Mouse (Mus musculus): Measurements from ENCODE around the gene Tmem198b. TPM values are rescaled to one million over a fixed set of nuclear protein-coding genes. Genes with fewer than 3 reads are reported as not detected.
"Not testable (repeated sequence)": the region's sequence is repeated elsewhere in the genome, so short reads cannot be mapped to it uniquely, and the experiment has no call there.

Gene Tmem198b
- 16.0 and 17.6 TPM in 2 replicates for polyA plus RNA-seq (2015; fragmentation: Nextera tagmentation; extraction: Ambion mirVana)

- peaks cover 56% of the 10 kb centered on the region for H3K4me1 ChIP-seq
- H3K27me3 ChIP-seq (replicated peaks) = no peaks in the 10 kb centered on the region
- peak within 1 kb of the TSS; percentile 89 for H3K4me2 ChIP-seq
- 0% methylated on average over 27 of the region's 28 CpGs for WGBS
- no peaks in the 10 kb centered on the region for H3K9me3 ChIP-seq
- ATAC-seq (replicated peaks) = peak; percentile 68
- peak within 1 kb of the TSS; percentile 82 for H3K9ac ChIP-seq
- peak within 1 kb of the TSS; percentile 96 for H3K4me3 ChIP-seq
- H3K36me3 ChIP-seq (replicated peaks) = no peaks in the 10 kb centered on the region; the same call in 1 of the 2 replicates
- peak within 1 kb of the TSS; percentile 97 for H3K27ac ChIP-seq
Observed at GRCm38 (mm10) chr10:128804271-128805091, at the start of gene Tmem198b. TSS of gene Tmem198b (minus strand) at chr10:128804370.

DNA sequence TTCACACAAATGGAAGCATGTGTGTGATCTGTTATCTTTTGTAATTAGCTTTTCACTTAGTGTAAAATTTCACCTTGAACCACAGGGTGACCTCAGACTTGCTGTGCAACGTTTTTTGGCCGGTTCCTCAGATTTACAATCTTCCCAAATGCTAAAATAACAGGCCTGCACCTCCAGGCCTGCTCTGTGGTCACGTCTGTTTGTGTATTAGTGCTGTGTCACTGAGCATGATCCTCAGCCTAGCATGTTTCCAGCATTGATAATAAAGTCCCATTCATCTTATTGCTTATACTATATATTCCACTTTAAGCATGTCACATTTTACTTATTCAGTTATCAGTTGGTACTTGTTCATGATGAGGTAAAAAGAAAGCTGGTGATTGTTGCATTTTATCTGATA lies 46.2 kb upstream of the Tmem198b start:
- no peak overlapping the region for H3K9ac ChIP-seq

DNA sequence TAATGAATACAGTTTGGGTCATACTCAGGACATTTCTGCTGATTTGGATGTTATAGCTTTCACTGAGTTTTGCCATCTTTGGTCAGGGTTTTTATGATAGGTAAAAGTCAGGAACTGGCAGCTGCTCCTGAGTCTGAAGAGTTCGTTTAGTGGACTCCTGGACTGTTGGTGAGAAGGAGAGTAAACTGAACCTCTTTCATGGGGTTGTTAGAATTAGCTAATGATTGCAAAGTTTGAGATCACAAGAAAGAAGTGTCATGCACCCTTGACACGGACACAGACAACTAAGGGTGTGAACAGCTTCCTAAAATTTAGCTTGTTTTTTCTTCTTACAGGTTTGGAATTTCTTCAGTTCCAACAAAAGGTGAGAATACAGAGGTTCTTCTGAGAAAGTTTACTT lies 44.3 kb upstream of the Tmem198b start:
- Histone ChIP-seq H3K4me2 (no peak overlapping the region), H3K27me3 (replicated peaks) (no peaks in the 10 kb centered on the region), H3K4me1 (no peaks in the 10 kb centered on the region), H3K9ac (no peak overlapping the region), H3K27ac (no peak overlapping the region), H3K9me3 (no peaks in the 10 kb centered on the region), H3K36me3 (replicated peaks) (peaks cover 9% of the 10 kb centered on the region), H3K4me3 (no peak overlapping the region)
- ATAC-seq (replicated peaks) = no peak
- WGBS = 81% methylated on average over 2 of the region's 2 CpGs

More for the DNA sequence above, 46.2 kb upstream of the Tmem198b start:
- Histone ChIP-seq H3K9me3 (no peaks in the 10 kb centered on the region), H3K4me3 (no peak overlapping the region), H3K4me2 (no peak overlapping the region), H3K27ac (no peak overlapping the region), H3K4me1 (no peaks in the 10 kb centered on the region), H3K36me3 (replicated peaks) (peaks cover 14% of the 10 kb centered on the region; the same call in 1 of the 2 replicates), H3K27me3 (replicated peaks) (no peaks in the 10 kb centered on the region)
- 73% methylated on average over 3 of the region's 3 CpGs for WGBS
- no peak for ATAC-seq (replicated peaks)

- no peaks in the 10 kb centered on the region for H3K9me3 ChIP-seq
- H3K36me3 ChIP-seq (replicated peaks) = peaks cover 18% of the 10 kb centered on the region
- H3K27me3 ChIP-seq (replicated peaks) = no peaks in the 10 kb centered on the region
- no peak overlapping the region for H3K4me2 ChIP-seq
- H3K4me1 ChIP-seq = no peaks in the 10 kb centered on the region
- WGBS = 97% methylated on average over 4 of the region's 4 CpGs
- no peak overlapping the region for H3K27ac ChIP-seq
- H3K9ac ChIP-seq = no peak overlapping the region
- H3K4me3 ChIP-seq = no peak overlapping the region
- ATAC-seq (replicated peaks) = no peak
Observed at GRCm38 (mm10) chr10:128846664-128847063, 42.5 kb upstream of the Tmem198b start.

- no peaks in the 10 kb centered on the region for H3K9me3 ChIP-seq
- peaks cover 25% of the 10 kb centered on the region for H3K36me3 ChIP-seq (replicated peaks)
- no peak overlapping the region for H3K4me3 ChIP-seq
- ATAC-seq (replicated peaks) = no peak
- no peak overlapping the region for H3K27ac ChIP-seq
- no peak overlapping the region for H3K9ac ChIP-seq
- H3K27me3 ChIP-seq (replicated peaks) = no peaks in the 10 kb centered on the region
- no peaks in the 10 kb centered on the region for H3K4me1 ChIP-seq
- WGBS = 58% methylated on average over 2 of the region's 2 CpGs
- no peak overlapping the region for H3K4me2 ChIP-seq
Observed at GRCm38 (mm10) chr10:128845516-128845915, 41.3 kb upstream of the Tmem198b start.

- H3K4me1 ChIP-seq = no peaks in the 10 kb centered on the region
- no peak overlapping the region for H3K27ac ChIP-seq
- no peak overlapping the region for H3K4me3 ChIP-seq
- H3K9me3 ChIP-seq = no peaks in the 10 kb centered on the region
- H3K9ac ChIP-seq = no peak overlapping the region
- no peak for ATAC-seq (replicated peaks)
- 98% methylated on average over 5 of the region's 5 CpGs for WGBS
- H3K27me3 ChIP-seq (replicated peaks) = no peaks in the 10 kb centered on the region
- peaks cover 21% of the 10 kb centered on the region; the same call in 1 of the 2 replicates for H3K36me3 ChIP-seq (replicated peaks)
- no peak overlapping the region for H3K4me2 ChIP-seq
Observed at GRCm38 (mm10) chr10:128843260-128843659, 39.1 kb upstream of the Tmem198b start.

GRCm38 (mm10) chr10:128840612-128841011 lies 36.4 kb upstream of the Tmem198b start:
- ATAC-seq (replicated peaks) = no peak
- no peak overlapping the region for H3K4me3 ChIP-seq
- H3K4me2 ChIP-seq = no peak overlapping the region
- H3K9ac ChIP-seq = no peak overlapping the region
- peaks cover 33% of the 10 kb centered on the region; the same call in 1 of the 2 replicates for H3K36me3 ChIP-seq (replicated peaks)
- H3K9me3 ChIP-seq = no peaks in the 10 kb centered on the region
- no peaks in the 10 kb centered on the region for H3K27me3 ChIP-seq (replicated peaks)
- no peaks in the 10 kb centered on the region for H3K4me1 ChIP-seq
- no peak overlapping the region for H3K27ac ChIP-seq

DNA sequence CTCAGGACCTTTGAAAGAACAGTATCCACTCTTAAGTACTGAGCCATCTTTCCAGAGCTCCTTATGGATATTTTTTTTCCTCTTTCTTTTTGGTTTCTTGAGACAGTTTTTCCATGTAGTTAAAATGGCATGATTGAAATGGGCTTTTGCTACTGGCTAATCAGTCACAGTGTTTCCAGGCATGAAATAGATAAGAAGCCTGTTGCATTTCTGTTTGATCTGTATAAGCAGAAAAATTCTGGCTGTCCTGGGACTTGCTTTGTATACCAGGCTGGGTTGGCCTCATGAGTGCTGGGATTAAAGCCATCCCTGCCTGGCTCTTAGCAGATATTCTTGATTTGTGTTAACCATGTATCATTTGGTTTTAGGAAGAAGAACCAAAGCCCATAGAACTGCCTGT lies 35.3 kb upstream of the Tmem198b start:
- no peak for ATAC-seq (replicated peaks)

DNA sequence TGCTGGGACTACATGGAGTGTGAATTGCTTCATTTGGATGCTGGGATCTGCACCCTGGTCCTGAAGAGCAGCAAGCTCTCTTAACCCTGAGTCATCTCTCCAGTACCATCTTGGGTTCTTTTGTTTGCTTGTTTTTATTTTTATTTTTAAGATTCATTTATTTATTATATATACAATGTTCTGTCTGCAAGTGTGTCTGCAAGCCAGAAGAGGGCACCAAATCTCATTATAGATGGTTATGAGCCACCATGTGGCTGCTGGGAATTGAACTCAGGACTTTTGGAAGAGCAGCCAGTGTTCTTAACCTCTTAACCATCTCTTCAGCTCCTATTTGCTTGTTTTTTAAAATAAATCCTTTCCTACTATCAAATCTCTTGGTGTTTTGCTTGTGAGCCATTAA lies 33.2 kb upstream of the Tmem198b start:
- H3K36me3 ChIP-seq (replicated peaks) = peaks cover 37% of the 10 kb centered on the region; the same call in 1 of the 2 replicates
- no peak for ATAC-seq (replicated peaks)
- no peak overlapping the region for H3K4me3 ChIP-seq

More for the DNA sequence above, 35.3 kb upstream of the Tmem198b start:
- Histone ChIP-seq H3K9me3 (no peaks in the 10 kb centered on the region), H3K9ac (no peak overlapping the region), H3K27ac (no peak overlapping the region), H3K27me3 (replicated peaks) (no peaks in the 10 kb centered on the region), H3K4me3 (no peak overlapping the region), H3K4me1 (no peaks in the 10 kb centered on the region), H3K36me3 (replicated peaks) (peaks cover 37% of the 10 kb centered on the region; the same call in 1 of the 2 replicates), H3K4me2 (no peak overlapping the region)

DNA sequence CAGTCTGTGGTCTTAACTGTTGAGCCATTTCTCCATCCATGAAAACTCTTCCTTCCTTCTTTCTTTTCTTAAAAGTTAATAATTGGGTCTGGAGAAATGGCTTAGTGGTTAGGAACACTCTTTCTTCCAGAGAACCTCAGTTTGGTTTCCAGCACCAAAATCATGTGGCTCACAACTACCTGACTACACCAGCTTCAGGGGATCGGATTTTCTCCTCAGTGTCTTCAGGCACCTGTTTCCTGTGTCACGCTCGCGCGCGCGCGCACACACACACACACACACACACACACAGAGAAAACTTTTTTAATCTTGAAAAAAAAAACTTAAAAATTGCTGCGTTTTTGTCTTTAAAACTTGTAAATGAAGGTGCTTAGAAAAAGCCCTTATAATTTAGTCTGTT lies 19.7 kb upstream of the Tmem198b start:
- Histone ChIP-seq H3K36me3 (replicated peaks) (peaks cover 11% of the 10 kb centered on the region; the same call in 1 of the 2 replicates), H3K27ac (no peak overlapping the region), H3K27me3 (replicated peaks) (no peaks in the 10 kb centered on the region), H3K4me3 (no peak overlapping the region), H3K4me1 (peaks cover 21% of the 10 kb centered on the region), H3K9me3 (no peaks in the 10 kb centered on the region), H3K9ac (no peak overlapping the region), H3K4me2 (no peak overlapping the region)
- 97% methylated on average over 9 of the region's 9 CpGs for WGBS
- ATAC-seq (replicated peaks) = no peak

More for the DNA sequence above, 33.2 kb upstream of the Tmem198b start:
- no peak overlapping the region for H3K27ac ChIP-seq
- H3K4me2 ChIP-seq = no peak overlapping the region
- no peaks in the 10 kb centered on the region for H3K4me1 ChIP-seq
- no peaks in the 10 kb centered on the region for H3K9me3 ChIP-seq
- H3K27me3 ChIP-seq (replicated peaks) = no peaks in the 10 kb centered on the region
- no peak overlapping the region for H3K9ac ChIP-seq

GRCm38 (mm10) chr10:128823087-128823486 lies 18.9 kb upstream of the Tmem198b start:
- ATAC-seq (replicated peaks); H3K9me3 ChIP-seq; H3K27ac ChIP-seq; H3K27me3 ChIP-seq (replicated peaks); H3K9ac ChIP-seq: not testable (repeated sequence)
- Histone ChIP-seq H3K4me1 (peaks cover 21% of the 10 kb centered on the region), H3K4me3 (peak overlapping the region; percentile 68; the same call in 1 of the 2 replicates), H3K4me2 (peak overlapping the region; percentile 83), H3K36me3 (replicated peaks) (peaks cover 16% of the 10 kb centered on the region; the same call in 1 of the 2 replicates)
- WGBS = 77% methylated on average over 4 of the region's 4 CpGs

- Histone ChIP-seq H3K4me3 (peak overlapping the region; percentile 68), H3K9ac (peak overlapping the region; percentile 62), H3K27ac (peak overlapping the region; percentile 67; the same call in 1 of the 2 replicates), H3K9me3 (no peaks in the 10 kb centered on the region), H3K4me1 (peaks cover 21% of the 10 kb centered on the region), H3K36me3 (replicated peaks) (peaks cover 26% of the 10 kb centered on the region), H3K4me2 (peak overlapping the region; percentile 83), H3K27me3 (replicated peaks) (no peaks in the 10 kb centered on the region)
- ATAC-seq (replicated peaks) = peak; percentile 27
- 4% methylated on average over 13 of the region's 13 CpGs for WGBS
Observed at GRCm38 (mm10) chr10:128822135-128822534, 18.0 kb upstream of the Tmem198b start.
